Mouse (Mus musculus): ENCODE data around the gene Ephb1. TPM values are rescaled to one million over a fixed set of nuclear protein-coding genes. Genes with fewer than 3 reads are reported as not detected.

Gene Ephb1
- polyA plus RNA-seq, 1 experiment: 0.11 TPM

GRCm38 (mm10) chr9:102069151-102069882 is 285.2 kb downstream of the Ephb1 start:
- TF ChIP-seq FLI1 (IDR thresholded peaks at IDR 0.05; ENCODE audit: low read length): no peak
- TF ChIP-seq GATA1 (IDR thresholded peaks at IDR 0.05; ENCODE audit: borderline replicate concordance, low read length): no peak
- Histone ChIP-seq H3K27me3 (replicated peaks) (no peaks in the 10 kb centered on the region), H3K9me3 (no peaks in the 10 kb centered on the region), H3K36me3 (replicated peaks; ENCODE audit: low read length) (no peaks in the 10 kb centered on the region), H3K4me3 (replicated peaks) (no peak overlapping the region), H3K4me1 (no peaks in the 10 kb centered on the region)

- Histone ChIP-seq H3K36me3 (replicated peaks; ENCODE audit: low read length) (no peaks in the 10 kb centered on the region), H3K9me3 (peaks cover 3% of the 10 kb centered on the region; the same call in 1 of the 2 replicates), H3K4me3 (replicated peaks) (no peak overlapping the region), H3K4me1 (no peaks in the 10 kb centered on the region), H3K27me3 (replicated peaks) (no peaks in the 10 kb centered on the region)
- TF ChIP-seq FLI1 (IDR thresholded peaks at IDR 0.05; ENCODE audit: low read length) (no peak), GATA1 (IDR thresholded peaks at IDR 0.05; ENCODE audit: borderline replicate concordance, low read length) (no peak)
These were observed 287.9 kb downstream of the Ephb1 start for GRCm38 (mm10) chr9:102066601-102067000.

- Histone ChIP-seq H3K4me3 (replicated peaks) (no peak overlapping the region), H3K4me1 (no peaks in the 10 kb centered on the region), H3K27me3 (replicated peaks) (no peaks in the 10 kb centered on the region), H3K9me3 (peaks cover 5% of the 10 kb centered on the region; the same call in 1 of the 2 replicates), H3K36me3 (replicated peaks; ENCODE audit: low read length) (no peaks in the 10 kb centered on the region)
- TF ChIP-seq FLI1 (IDR thresholded peaks at IDR 0.05; ENCODE audit: low read length) (no peak), GATA1 (IDR thresholded peaks at IDR 0.05; ENCODE audit: borderline replicate concordance, low read length) (no peak)
These were observed 308.6 kb downstream of the Ephb1 start for GRCm38 (mm10) chr9:102045886-102046285.

- TF ChIP-seq GATA1 (IDR thresholded peaks at IDR 0.05; ENCODE audit: borderline replicate concordance, low read length): no peak
- Histone ChIP-seq H3K4me3 (replicated peaks) (no peak overlapping the region), H3K27me3 (replicated peaks) (no peaks in the 10 kb centered on the region), H3K36me3 (replicated peaks; ENCODE audit: low read length) (no peaks in the 10 kb centered on the region), H3K9me3 (peaks cover 6% of the 10 kb centered on the region; the same call in 1 of the 2 replicates), H3K4me1 (no peaks in the 10 kb centered on the region)
These were observed 309.2 kb downstream of the Ephb1 start for GRCm38 (mm10) chr9:102045111-102045861.

- Histone ChIP-seq H3K4me1 (no peaks in the 10 kb centered on the region), H3K4me3 (replicated peaks) (no peak overlapping the region), H3K9me3 (peaks cover 3% of the 10 kb centered on the region; the same call in 1 of the 2 replicates), H3K36me3 (replicated peaks; ENCODE audit: low read length) (no peaks in the 10 kb centered on the region), H3K27me3 (replicated peaks) (no peaks in the 10 kb centered on the region)
- TF ChIP-seq FLI1 (IDR thresholded peaks at IDR 0.05; ENCODE audit: low read length): no peak
- no peak for TF ChIP-seq GATA1 (IDR thresholded peaks at IDR 0.05; ENCODE audit: borderline replicate concordance, low read length)
These were observed 315.3 kb downstream of the Ephb1 start for GRCm38 (mm10) chr9:102039011-102039733.

DNA sequence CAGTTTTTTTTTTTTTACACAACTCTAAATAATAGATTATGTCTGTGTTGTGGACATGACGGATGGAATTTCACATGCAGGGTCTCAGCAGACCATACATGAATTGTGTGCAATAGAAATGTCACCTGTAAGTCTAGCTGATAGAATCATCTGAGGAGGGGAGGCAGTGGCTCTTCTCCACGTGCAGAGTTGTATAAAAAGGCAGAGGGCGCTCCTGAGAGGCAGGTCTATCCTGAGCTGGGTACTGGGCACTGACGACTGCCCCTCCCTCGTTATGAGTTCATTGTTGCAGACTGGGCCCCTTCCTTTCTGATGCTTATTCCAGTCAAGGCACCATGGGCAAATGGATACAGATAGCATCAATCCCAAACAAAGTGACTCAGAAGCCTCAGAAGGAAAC is 318.4 kb downstream of the Ephb1 start:
- Histone ChIP-seq H3K4me1 (no peaks in the 10 kb centered on the region), H3K36me3 (replicated peaks; ENCODE audit: low read length) (no peaks in the 10 kb centered on the region), H3K4me3 (replicated peaks) (no peak overlapping the region), H3K9me3 (peaks cover 11% of the 10 kb centered on the region; the same call in 1 of the 2 replicates), H3K27me3 (replicated peaks) (no peaks in the 10 kb centered on the region)
- no peak for TF ChIP-seq FLI1 (IDR thresholded peaks at IDR 0.05; ENCODE audit: low read length)
- TF ChIP-seq GATA1 (IDR thresholded peaks at IDR 0.05; ENCODE audit: borderline replicate concordance, low read length): no peak

GRCm38 (mm10) chr9:102033231-102033630 is 321.3 kb downstream of the Ephb1 start:
- no peaks in the 10 kb centered on the region for H3K4me1 ChIP-seq
- H3K4me3 ChIP-seq (replicated peaks): no peak overlapping the region
- TF ChIP-seq FLI1 (IDR thresholded peaks at IDR 0.05; ENCODE audit: low read length): no peak
- no peak for TF ChIP-seq GATA1 (IDR thresholded peaks at IDR 0.05; ENCODE audit: borderline replicate concordance, low read length)
- 0 out of 2 replicates have a peak, but pooled peaks cover 8% of the 10 kb centered on the region for H3K9me3 ChIP-seq
- no peaks in the 10 kb centered on the region for H3K36me3 ChIP-seq (replicated peaks; ENCODE audit: low read length)
- no peaks in the 10 kb centered on the region for H3K27me3 ChIP-seq (replicated peaks)

DNA sequence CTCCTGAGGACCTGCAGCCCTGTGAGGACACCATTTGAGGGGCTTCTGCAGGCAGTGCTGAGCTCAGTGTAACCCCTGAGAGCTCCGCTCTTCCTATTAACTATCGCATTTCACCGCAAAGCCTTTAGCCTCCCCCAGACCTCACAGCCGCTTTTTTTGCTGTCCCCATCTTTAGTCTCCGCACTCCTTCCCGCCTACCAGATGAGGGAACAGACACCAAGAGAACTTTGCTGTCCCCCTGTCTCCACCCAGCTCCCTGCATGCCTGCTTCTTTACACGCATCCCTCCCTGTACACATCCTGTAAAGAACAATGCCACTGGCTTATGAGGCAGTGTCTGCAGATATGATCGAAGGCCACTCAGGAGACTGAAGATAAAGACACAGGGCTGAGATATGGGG is 322.1 kb downstream of the Ephb1 start:
- TF ChIP-seq GATA1 (IDR thresholded peaks at IDR 0.05; ENCODE audit: borderline replicate concordance, low read length): no peak
- TF ChIP-seq FLI1 (IDR thresholded peaks at IDR 0.05; ENCODE audit: low read length): no peak
- Histone ChIP-seq H3K4me3 (replicated peaks) (no peak overlapping the region), H3K27me3 (replicated peaks) (no peaks in the 10 kb centered on the region), H3K4me1 (no peaks in the 10 kb centered on the region), H3K36me3 (replicated peaks; ENCODE audit: low read length) (no peaks in the 10 kb centered on the region), H3K9me3 (0 out of 2 replicates have a peak, but pooled peaks cover 8% of the 10 kb centered on the region)

GRCm38 (mm10) chr9:102029661-102030060 is 324.8 kb downstream of the Ephb1 start:
- no peak for TF ChIP-seq FLI1 (IDR thresholded peaks at IDR 0.05; ENCODE audit: low read length)
- no peak for TF ChIP-seq GATA1 (IDR thresholded peaks at IDR 0.05; ENCODE audit: borderline replicate concordance, low read length)
- Histone ChIP-seq H3K4me1 (no peaks in the 10 kb centered on the region), H3K9me3 (0 out of 2 replicates have a peak, but pooled peaks cover 8% of the 10 kb centered on the region)

More at GRCm38 (mm10) chr9:102029661-102030060, 324.8 kb downstream of the Ephb1 start:
- no peaks in the 10 kb centered on the region for H3K27me3 ChIP-seq (replicated peaks)
- no peaks in the 10 kb centered on the region for H3K36me3 ChIP-seq (replicated peaks; ENCODE audit: low read length)
- H3K4me3 ChIP-seq (replicated peaks): no peak overlapping the region

All from megakaryocyte, embryonic 14.5 days (primary cell).